Mouse (Mus musculus): ENCODE data around the gene Gpr155. TPM values are rescaled to one million over a fixed set of nuclear protein-coding genes. Genes with fewer than 3 reads are reported as not detected.
A peak's percentile ranks its signal among the peaks of the same experiment; 100 is the strongest.

Gpr155 gene
- polyA plus RNA-seq, 1 experiment from 2014 or later, result 8.1 TPM

DNA sequence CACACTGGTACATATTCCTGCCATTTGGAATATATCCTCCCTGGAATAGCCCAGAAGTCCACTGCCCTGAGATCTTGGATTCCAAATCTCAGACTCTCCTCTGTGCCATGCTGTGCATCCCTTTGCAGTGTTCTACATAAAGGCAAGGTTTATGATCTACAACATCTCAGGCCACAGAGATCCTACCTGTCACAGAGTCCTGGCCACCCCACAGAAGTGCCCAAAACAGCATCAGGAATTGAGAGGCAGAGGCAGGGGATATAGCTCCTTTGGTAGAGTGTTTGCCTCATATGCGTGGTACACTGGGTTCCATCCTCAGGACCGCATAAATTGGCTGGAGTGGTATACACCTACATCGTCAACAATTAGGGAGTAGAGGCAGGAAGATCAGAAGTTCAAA, 8.1 kb upstream of the Gpr155 start:
- ATAC-seq, result no peak
- TF ChIP-seq EP300 (IDR thresholded peaks at IDR 0.05), result no peak
- no peak for TF ChIP-seq CTCF (IDR thresholded peaks at IDR 0.05)
- Histone ChIP-seq H3K9me3 (ENCODE audit: low read length) (no peaks in the 10 kb centered on the region), H3K4me2 (replicated peaks; ENCODE audit: low read depth, low read length) (no peak overlapping the region), H3K9ac (replicated peaks; ENCODE audit: low read depth) (no peak overlapping the region), H3K4me1 (ENCODE audit: insufficient read depth, low read depth, low read length) (no peaks in the 10 kb centered on the region), H3K4me3 (ENCODE audit: low read depth, low read length) (no peak overlapping the region), H3K27me3 (replicated peaks; ENCODE audit: insufficient read depth, low read length) (no peaks in the 10 kb centered on the region), H3K36me3 (ENCODE audit: insufficient read depth, low read length) (no peaks in the 10 kb centered on the region), H3K27ac (ENCODE audit: low read length) (no peak overlapping the region)
- 82% methylated on average over 3 of the region's 3 CpGs for WGBS
- no peak for DNase-seq (ENCODE audit: low spot score)

DNA sequence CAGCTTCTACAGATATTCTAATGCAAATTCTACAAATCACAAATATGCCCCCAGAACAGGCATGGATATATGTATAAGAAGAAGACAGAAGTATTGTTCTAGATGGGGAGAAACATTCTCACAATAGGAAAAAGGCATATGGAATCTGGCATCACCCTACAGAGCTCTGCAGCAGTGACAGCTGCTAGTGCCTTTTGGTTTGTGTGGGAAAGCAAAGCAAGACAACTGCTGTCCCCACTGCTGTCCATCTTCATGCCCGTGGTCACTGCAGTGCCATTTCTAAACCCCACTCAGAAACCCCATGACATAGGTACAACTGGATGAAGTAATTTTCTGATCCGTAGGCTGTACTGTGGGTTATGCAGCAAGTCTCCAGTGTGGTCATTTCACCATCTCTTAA, 6.4 kb upstream of the Gpr155 start:
- TF ChIP-seq EP300 (IDR thresholded peaks at IDR 0.05) (no peak), CTCF (IDR thresholded peaks at IDR 0.05) (no peak)
- Histone ChIP-seq H3K9me3 (ENCODE audit: low read length) (no peaks in the 10 kb centered on the region), H3K27me3 (replicated peaks; ENCODE audit: insufficient read depth, low read length) (no peaks in the 10 kb centered on the region), H3K36me3 (ENCODE audit: insufficient read depth, low read length) (no peaks in the 10 kb centered on the region), H3K27ac (ENCODE audit: low read length) (no peak overlapping the region), H3K4me1 (ENCODE audit: insufficient read depth, low read depth, low read length) (no peaks in the 10 kb centered on the region), H3K9ac (replicated peaks; ENCODE audit: low read depth) (no peak overlapping the region), H3K4me2 (replicated peaks; ENCODE audit: low read depth, low read length) (no peak overlapping the region), H3K4me3 (ENCODE audit: low read depth, low read length) (no peak overlapping the region)
- WGBS, result 79% methylated on average over 2 of the region's 2 CpGs
- DNase-seq (ENCODE audit: low spot score) (no peak), ATAC-seq (no peak)

DNA sequence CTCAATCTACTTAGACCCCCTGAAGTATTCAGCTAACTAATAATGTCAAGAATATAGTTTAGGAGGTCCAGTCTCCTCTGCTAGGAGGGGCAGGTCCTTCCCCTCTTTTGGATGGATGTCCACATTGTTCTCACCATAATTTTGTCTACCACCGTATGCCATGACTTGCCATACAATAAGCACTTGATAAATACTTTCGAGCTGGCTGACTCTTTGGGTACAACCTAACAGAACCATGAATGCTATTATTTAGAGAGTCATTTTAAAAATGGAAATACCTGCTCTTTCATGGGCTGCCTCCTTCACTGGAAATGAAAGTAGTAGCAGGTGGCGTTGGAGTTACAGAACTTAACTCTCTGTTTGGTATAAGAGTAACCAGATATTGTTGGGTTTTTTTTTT, 3.6 kb upstream of the Gpr155 start:
- Histone ChIP-seq H3K27ac (ENCODE audit: low read length) (no peak overlapping the region), H3K9me3 (ENCODE audit: low read length) (no peaks in the 10 kb centered on the region), H3K9ac (replicated peaks; ENCODE audit: low read depth) (no peak overlapping the region), H3K36me3 (ENCODE audit: insufficient read depth, low read length) (no peaks in the 10 kb centered on the region), H3K4me1 (ENCODE audit: insufficient read depth, low read depth, low read length) (no peaks in the 10 kb centered on the region), H3K4me3 (ENCODE audit: low read depth, low read length) (no peak overlapping the region), H3K27me3 (replicated peaks; ENCODE audit: insufficient read depth, low read length) (no peaks in the 10 kb centered on the region), H3K4me2 (replicated peaks; ENCODE audit: low read depth, low read length) (no peak overlapping the region)
- no peak for TF ChIP-seq EP300 (IDR thresholded peaks at IDR 0.05)
- no peak for TF ChIP-seq CTCF (IDR thresholded peaks at IDR 0.05)
- no peak for ATAC-seq
- DNase-seq (ENCODE audit: low spot score), result no peak
- 87% methylated on average over 3 of the region's 3 CpGs for WGBS

DNA sequence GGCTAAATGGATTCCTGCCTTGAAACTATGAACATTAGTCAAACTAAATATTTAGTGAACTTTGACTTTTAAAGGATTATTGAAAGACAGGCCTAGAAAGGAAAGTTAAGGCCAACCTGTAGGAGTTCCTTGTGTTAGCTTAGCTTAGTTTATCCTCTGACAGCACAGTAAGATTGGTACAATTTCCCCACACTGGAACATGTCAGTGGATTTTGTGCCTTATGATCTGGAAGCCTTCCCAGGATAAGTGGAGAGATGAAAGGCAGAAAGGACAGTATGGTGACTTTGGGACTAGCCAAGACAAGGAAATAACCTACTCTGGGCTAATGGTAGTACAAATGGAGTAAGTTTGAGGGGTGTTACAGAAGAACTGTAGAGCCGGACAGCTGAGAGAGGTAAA, 1.4 kb upstream of the Gpr155 start:
- Histone ChIP-seq H3K9ac (replicated peaks; ENCODE audit: low read depth) (no peak overlapping the region), H3K27ac (ENCODE audit: low read length) (no peak overlapping the region), H3K36me3 (ENCODE audit: insufficient read depth, low read length) (no peaks in the 10 kb centered on the region), H3K9me3 (ENCODE audit: low read length) (no peaks in the 10 kb centered on the region), H3K27me3 (replicated peaks; ENCODE audit: insufficient read depth, low read length) (no peaks in the 10 kb centered on the region), H3K4me3 (ENCODE audit: low read depth, low read length) (no peak overlapping the region), H3K4me1 (ENCODE audit: insufficient read depth, low read depth, low read length) (no peaks in the 10 kb centered on the region), H3K4me2 (replicated peaks; ENCODE audit: low read depth, low read length) (no peak overlapping the region)
- 86% methylated on average over 1 of the region's 1 CpGs for WGBS
- no peak for TF ChIP-seq CTCF (IDR thresholded peaks at IDR 0.05)
- no peak for TF ChIP-seq EP300 (IDR thresholded peaks at IDR 0.05)
- ATAC-seq (no peak), DNase-seq (ENCODE audit: low spot score) (no peak)

DNA sequence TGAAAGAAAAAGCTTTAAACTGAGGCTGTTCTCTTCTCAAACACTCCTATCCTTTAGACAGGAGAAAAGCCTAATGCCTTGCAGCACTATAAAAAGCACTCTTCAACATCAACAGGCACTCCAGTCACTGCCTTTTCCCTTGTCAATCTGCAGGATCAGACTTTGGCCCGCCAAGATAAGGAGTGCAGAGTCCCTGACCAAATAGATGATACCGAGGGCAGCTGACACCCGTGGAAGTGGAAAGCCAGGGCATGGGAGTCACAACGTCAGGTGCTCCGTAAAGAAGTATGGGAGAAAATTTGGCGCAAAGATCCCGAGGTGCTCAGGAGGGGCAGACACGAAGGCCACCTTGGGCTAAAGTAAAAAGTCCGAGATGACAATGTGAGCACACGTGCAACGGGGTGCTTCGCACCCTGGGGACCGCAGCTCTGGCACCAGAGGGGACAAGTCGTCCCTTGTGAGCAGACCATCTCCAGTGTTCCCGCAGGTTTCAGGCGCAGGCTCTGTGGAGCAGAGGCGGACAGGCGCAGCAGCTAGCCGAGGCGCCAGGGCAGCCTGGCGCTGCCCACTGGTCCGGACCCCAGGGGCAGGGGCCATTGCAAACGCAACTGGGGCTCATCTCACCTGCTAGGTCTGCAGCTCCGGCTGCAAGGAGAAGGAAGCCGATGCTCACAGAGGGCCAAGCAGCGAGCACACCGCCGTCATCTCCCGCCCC, 574 bp downstream of the Gpr155 start:
- H3K4me2 ChIP-seq (replicated peaks; ENCODE audit: low read depth, low read length), result peak overlapping the region; percentile 84
- ATAC-seq (no peak; the same call in 1 of the 2 replicates), DNase-seq (ENCODE audit: low spot score) (no peak)
- no peaks in the 10 kb centered on the region for H3K4me1 ChIP-seq (ENCODE audit: insufficient read depth, low read depth, low read length)
- peak overlapping the region; percentile 16; the same call in 1 of the 2 replicates for H3K27ac ChIP-seq (ENCODE audit: low read length)
- H3K27me3 ChIP-seq (replicated peaks; ENCODE audit: insufficient read depth, low read length), result no peaks in the 10 kb centered on the region
- peak overlapping the region; percentile 37 for H3K9ac ChIP-seq (replicated peaks; ENCODE audit: low read depth)
- peak overlapping the region; percentile 51 for H3K4me3 ChIP-seq (ENCODE audit: low read depth, low read length)
- no peaks in the 10 kb centered on the region for H3K36me3 ChIP-seq (ENCODE audit: insufficient read depth, low read length)
- WGBS, result 4% methylated on average over 26 of the region's 29 CpGs
- no peaks in the 10 kb centered on the region for H3K9me3 ChIP-seq (ENCODE audit: low read length)
- TF ChIP-seq EP300 (IDR thresholded peaks at IDR 0.05) (no peak), CTCF (IDR thresholded peaks at IDR 0.05) (no peak)

DNA sequence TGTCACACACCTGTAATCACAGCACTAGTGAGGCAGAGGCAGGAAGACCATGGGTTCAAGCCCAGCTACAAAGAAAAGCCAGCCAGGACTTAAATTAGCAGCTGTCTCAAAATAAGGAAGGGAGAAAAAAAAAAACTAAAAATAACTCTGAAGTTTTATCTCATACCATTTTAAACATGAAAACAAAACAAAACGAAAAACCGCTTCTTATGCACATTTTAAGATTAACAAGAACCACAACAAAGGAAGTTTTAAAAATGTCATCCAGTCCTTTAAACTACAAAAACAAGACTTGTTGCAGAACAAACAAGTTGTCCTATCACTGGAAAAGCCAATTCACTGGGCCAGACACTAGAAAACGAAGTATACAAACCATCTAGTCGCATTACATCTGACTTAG, 1.2 kb downstream of the Gpr155 start:
- Histone ChIP-seq H3K27me3 (replicated peaks; ENCODE audit: insufficient read depth, low read length) (no peaks in the 10 kb centered on the region), H3K4me1 (ENCODE audit: insufficient read depth, low read depth, low read length) (no peaks in the 10 kb centered on the region), H3K4me2 (replicated peaks; ENCODE audit: low read depth, low read length) (peak overlapping the region; percentile 84; the same call in 1 of the 2 replicates), H3K9me3 (ENCODE audit: low read length) (no peaks in the 10 kb centered on the region), H3K4me3 (ENCODE audit: low read depth, low read length) (no peak overlapping the region), H3K9ac (replicated peaks; ENCODE audit: low read depth) (no peak overlapping the region), H3K27ac (ENCODE audit: low read length) (no peak overlapping the region), H3K36me3 (ENCODE audit: insufficient read depth, low read length) (no peaks in the 10 kb centered on the region)
- DNase-seq (ENCODE audit: low spot score) (no peak), ATAC-seq (no peak)
- no peak for TF ChIP-seq EP300 (IDR thresholded peaks at IDR 0.05)
- TF ChIP-seq CTCF (IDR thresholded peaks at IDR 0.05), result no peak
- WGBS, result 76% methylated on average over 4 of the region's 4 CpGs

Data from lung, postnatal 0 days (tissue).